Mouse (Mus musculus) midbrain, embryonic 15.5 days (tissue): ENCODE measurements around the gene Fgfr2. TPM values are rescaled to one million over a fixed set of nuclear protein-coding genes. Genes with fewer than 3 reads are reported as not detected.
"Not testable (repeated sequence)": the region's sequence is repeated elsewhere in the genome, so short reads cannot be mapped to it uniquely, and the experiment has no call there.

ENCODE experiments used
- ATAC-seq: fragments of 200-750 bp; cut with Nextera tagmentation; replicated peaks from 2 replicates; pipeline ENCODE4 v1.8.0; 2017; ENCODE audit warnings: moderate TSS enrichment
- H3K27ac ChIP-seq: fragments of 300-500 bp; sonication (generic); 2 replicates; pipeline ENCODE4 v1.5.1; 2015; ENCODE audit warnings: mild to moderate bottlenecking, inconsistent platforms
- H3K27me3 ChIP-seq: fragments of 300-500 bp; sonication (generic); replicated peaks from 2 replicates; pipeline ENCODE4 v1.6.1; 2015; ENCODE audit warnings: inconsistent platforms
- H3K36me3 ChIP-seq: fragments of 300-500 bp; sonication (generic); replicated peaks from 2 replicates; pipeline ENCODE4 v1.6.1; 2015; ENCODE audit warnings: inconsistent platforms
- H3K4me1 ChIP-seq: fragments of 300-500 bp; sonication (generic); 2 replicates; pipeline ENCODE4 v1.6.1; 2015; ENCODE audit warnings: inconsistent platforms
- H3K4me2 ChIP-seq: fragments of 300-500 bp; sonication (generic); 2 replicates; pipeline ENCODE4 v1.6.1; 2015; ENCODE audit warnings: inconsistent platforms, mild to moderate bottlenecking, moderate library complexity
- H3K4me3 ChIP-seq: fragments of 300-500 bp; sonication (generic); 2 replicates; pipeline ENCODE4 v1.5.1; 2015; ENCODE audit warnings: mild to moderate bottlenecking, inconsistent platforms
- H3K9ac ChIP-seq: fragments of 300-500 bp; sonication (generic); 2 replicates; pipeline ENCODE4 v1.6.1; 2015; ENCODE audit warnings: mild to moderate bottlenecking, inconsistent platforms
- H3K9me3 ChIP-seq: fragments of 300-500 bp; sonication (generic); 2 replicates; pipeline ENCODE4 v1.6.1; 2016; ENCODE audit warnings: inconsistent platforms
- WGBS: fragments of 180-500 bp; shearing (Covaris S2); methylation state at CpG from one replicate; pipeline ENCODE4 v1.1.7; 2015; ENCODE audit warnings: mixed read lengths; 5-methylcytosine and 5-hydroxymethylcytosine counted together
- polyA plus RNA-seq: library from polyadenylated mRNA; unstranded; fragments of >200 nt; fragmentation: Nextera tagmentation; extraction: Ambion mirVana; gene quantifications from 2 replicates; pipeline ENCODE4 v1.2.1, GENCODE M21; 2015

Fgfr2 gene
- polyA plus RNA-seq, 1 experiment from 2014 or later = 23.3 TPM

GRCm38 (mm10) chr7:130602804-130603203 lies 2520.3 kb downstream of the Fgfr2 start:
- no peak overlapping the region for H3K4me2 ChIP-seq
- no peaks in the 10 kb centered on the region for H3K4me1 ChIP-seq
- H3K36me3 ChIP-seq = no peaks in the 10 kb centered on the region
- no peak overlapping the region for H3K27ac ChIP-seq
- H3K9ac ChIP-seq = no peak overlapping the region
- no peaks in the 10 kb centered on the region for H3K27me3 ChIP-seq
- H3K4me3 ChIP-seq = no peak overlapping the region
- WGBS = 82% methylated on average over 1 of the region's 1 CpGs
- ATAC-seq = no peak
- H3K9me3 ChIP-seq = no peaks in the 10 kb centered on the region

- no peaks in the 10 kb centered on the region for H3K27me3 ChIP-seq
- no peak for ATAC-seq
- H3K9ac ChIP-seq = no peak overlapping the region
- H3K4me2 ChIP-seq = no peak overlapping the region
- 85% methylated on average over 2 of the region's 2 CpGs for WGBS
- H3K36me3 ChIP-seq = no peaks in the 10 kb centered on the region
- peaks cover 12% of the 10 kb centered on the region for H3K4me1 ChIP-seq
- H3K9me3 ChIP-seq = no peaks in the 10 kb centered on the region
- H3K4me3 ChIP-seq = no peak overlapping the region
- no peak overlapping the region for H3K27ac ChIP-seq
Measured at GRCm38 (mm10) chr7:130600546-130600945, 2522.6 kb downstream of the Fgfr2 start.

GRCm38 (mm10) chr7:130600074-130600473 lies 2523.1 kb downstream of the Fgfr2 start:
- Histone ChIP-seq H3K4me2 (no peak overlapping the region), H3K9ac (no peak overlapping the region), H3K36me3 (no peaks in the 10 kb centered on the region), H3K27me3 (no peaks in the 10 kb centered on the region), H3K4me3 (no peak overlapping the region), H3K9me3 (no peaks in the 10 kb centered on the region), H3K4me1 (peaks cover 12% of the 10 kb centered on the region), H3K27ac (no peak overlapping the region)
- ATAC-seq = no peak
- WGBS = 96% methylated on average over 3 of the region's 3 CpGs

GRCm38 (mm10) chr7:130597546-130597945 lies 2525.6 kb downstream of the Fgfr2 start:
- H3K4me1 ChIP-seq = peaks cover 15% of the 10 kb centered on the region
- no peaks in the 10 kb centered on the region for H3K27me3 ChIP-seq
- H3K4me3 ChIP-seq = no peak overlapping the region
- no peak for ATAC-seq
- H3K9ac ChIP-seq = no peak overlapping the region
- H3K9me3 ChIP-seq = no peaks in the 10 kb centered on the region
- H3K27ac ChIP-seq = peak overlapping the region; percentile 60; the same call in 1 of the 2 replicates
- WGBS = 28% methylated on average over 6 of the region's 6 CpGs
- H3K36me3 ChIP-seq = no peaks in the 10 kb centered on the region
- H3K4me2 ChIP-seq = no peak overlapping the region

- not testable (repeated sequence) for H3K36me3 ChIP-seq, ATAC-seq, H3K9ac ChIP-seq, H3K4me3 ChIP-seq, H3K27ac ChIP-seq, H3K9me3 ChIP-seq, H3K4me2 ChIP-seq, H3K27me3 ChIP-seq
- peaks cover 15% of the 10 kb centered on the region for H3K4me1 ChIP-seq
- WGBS = 58% methylated on average over 9 of the region's 19 CpGs
Measured at GRCm38 (mm10) chr7:130596079-130596855, 2526.9 kb downstream of the Fgfr2 start.

- not testable (repeated sequence) for H3K36me3 ChIP-seq, H3K4me2 ChIP-seq, H3K4me3 ChIP-seq, H3K27me3 ChIP-seq, H3K9ac ChIP-seq, H3K27ac ChIP-seq, H3K9me3 ChIP-seq
- ATAC-seq = peak; percentile 77
- H3K4me1 ChIP-seq = peaks cover 20% of the 10 kb centered on the region
- 31% methylated on average over 9 of the region's 11 CpGs for WGBS
Measured at GRCm38 (mm10) chr7:130593375-130594239, 2529.5 kb downstream of the Fgfr2 start.

- not testable (repeated sequence) for H3K9me3 ChIP-seq, H3K9ac ChIP-seq, H3K27ac ChIP-seq, H3K36me3 ChIP-seq, H3K4me3 ChIP-seq, H3K27me3 ChIP-seq, H3K4me2 ChIP-seq
- no CpG with 5 or more reads among the region's 11 CpGs for WGBS
- peaks cover 20% of the 10 kb centered on the region for H3K4me1 ChIP-seq
- peak; percentile 21; the same call in 1 of the 2 replicates for ATAC-seq
Measured at GRCm38 (mm10) chr7:130592975-130593374, 2530.2 kb downstream of the Fgfr2 start.

GRCm38 (mm10) chr7:130590845-130591437 lies 2532.2 kb downstream of the Fgfr2 start:
- Histone ChIP-seq H3K9me3 (no peaks in the 10 kb centered on the region), H3K4me2 (no peak overlapping the region), H3K9ac (no peak overlapping the region), H3K36me3 (no peaks in the 10 kb centered on the region), H3K4me1 (peaks cover 8% of the 10 kb centered on the region), H3K4me3 (no peak overlapping the region), H3K27ac (no peak overlapping the region), H3K27me3 (no peaks in the 10 kb centered on the region)
- 53% methylated on average over 8 of the region's 8 CpGs for WGBS
- ATAC-seq = no peak

GRCm38 (mm10) chr7:130590081-130590828 lies 2532.9 kb downstream of the Fgfr2 start:
- WGBS = 30% methylated on average over 13 of the region's 13 CpGs
- Histone ChIP-seq H3K4me2 (no peak overlapping the region), H3K27me3 (no peaks in the 10 kb centered on the region), H3K4me3 (no peak overlapping the region), H3K9me3 (no peaks in the 10 kb centered on the region), H3K36me3 (no peaks in the 10 kb centered on the region), H3K4me1 (peaks cover 8% of the 10 kb centered on the region), H3K27ac (no peak overlapping the region), H3K9ac (no peak overlapping the region)
- no peak for ATAC-seq

- ATAC-seq = no peak
- H3K9me3 ChIP-seq = no peaks in the 10 kb centered on the region
- no peaks in the 10 kb centered on the region for H3K27me3 ChIP-seq
- H3K27ac ChIP-seq = no peak overlapping the region
- no peaks in the 10 kb centered on the region for H3K36me3 ChIP-seq
- H3K9ac ChIP-seq = no peak overlapping the region
- no peak overlapping the region for H3K4me3 ChIP-seq
- H3K4me2 ChIP-seq = no peak overlapping the region
- H3K4me1 ChIP-seq = 0 out of 2 replicates have a peak, but pooled peaks cover 5% of the 10 kb centered on the region
- WGBS = 84% methylated on average over 2 of the region's 2 CpGs
Measured at GRCm38 (mm10) chr7:130586521-130587072, 2536.6 kb downstream of the Fgfr2 start.

- Histone ChIP-seq H3K36me3 (no peaks in the 10 kb centered on the region), H3K27ac (no peak overlapping the region), H3K9me3 (no peaks in the 10 kb centered on the region), H3K4me3 (no peak overlapping the region), H3K27me3 (no peaks in the 10 kb centered on the region), H3K4me2 (no peak overlapping the region), H3K4me1 (no peaks in the 10 kb centered on the region), H3K9ac (no peak overlapping the region)
- 89% methylated on average over 5 of the region's 5 CpGs for WGBS
- no peak for ATAC-seq
Measured at GRCm38 (mm10) chr7:130578607-130579006, 2544.5 kb downstream of the Fgfr2 start.
